Mouse (Mus musculus) heart, postnatal 10 days (tissue): ENCODE measurements at regions not wholly inside any gene's neighbourhood (a gene's known extent, or its start where the extent isn't known, plus 50 kb on each side); places are given as distances from the start of the nearest gene placed in this dataset.
"Not testable (repeated sequence)": the region's sequence is repeated elsewhere in the genome, so short reads cannot be mapped to it uniquely, and the experiment has no call there.

Experiments used
- DNase-seq, 2 experiments: peaks; one replicate each; pipeline ENCODE4 v3.0.0; 2021
- intact Hi-C: fragments of 180-260 bp; cut with DNase I; formaldehyde crosslinking; loops from one replicate; pipeline ENCODE4 v1.15.1; 2025

- intact Hi-C loops, DNase-seq: not testable (repeated sequence)
These were observed 820.9 kb downstream of the Kcnt2 start for GRCm38 (mm10) chr1:141066830-141067229.

GRCm38 (mm10) chr1:141097575-141097974 is 851.6 kb downstream of the Kcnt2 start:
- DNase-seq: no peak
- intact Hi-C loops: no loop called here

DNA sequence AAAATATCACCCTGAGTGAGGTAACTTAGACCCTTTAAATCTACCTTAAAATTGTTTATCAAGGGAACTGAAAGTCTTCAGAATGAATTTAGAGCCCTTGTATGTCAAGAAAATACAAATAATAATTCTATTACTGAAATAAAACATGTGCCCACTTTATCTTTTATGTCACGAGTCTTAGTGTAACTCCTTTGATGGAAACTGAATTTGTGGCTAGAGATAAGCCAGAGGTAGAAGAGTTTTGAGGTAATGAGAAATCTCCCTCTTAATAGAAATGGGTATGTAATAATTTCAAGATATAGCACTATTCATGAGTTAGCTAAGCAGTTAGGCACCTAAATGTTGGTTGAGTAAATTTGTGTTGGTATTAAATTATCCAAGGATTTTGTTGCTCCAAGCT is 856.6 kb downstream of the Kcnt2 start:
- intact Hi-C loops: no loop called here
- no peak for DNase-seq

DNA sequence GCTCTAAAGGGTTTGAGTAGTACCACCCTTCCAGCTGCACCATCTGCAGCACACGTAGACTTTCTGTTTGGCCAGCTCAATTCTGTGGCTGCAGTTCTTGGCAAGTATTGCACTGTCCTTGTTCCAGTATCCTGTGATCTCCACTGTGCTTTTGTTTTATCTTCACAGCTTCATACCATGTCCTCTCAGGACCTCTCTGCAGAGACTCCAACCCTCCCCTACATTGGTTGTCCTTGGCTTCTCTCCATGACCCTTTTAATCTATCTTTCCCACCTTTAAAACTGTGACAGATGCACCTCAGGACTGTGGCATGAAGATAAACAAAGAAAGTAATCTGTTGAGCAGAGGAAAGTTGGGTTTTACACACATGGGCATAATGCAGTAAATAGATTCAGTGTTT is 858.1 kb downstream of the Kcnt2 start:
- intact Hi-C loops: no loop called here
- DNase-seq: peak in 1 of 2 experiments; percentile 1

DNA sequence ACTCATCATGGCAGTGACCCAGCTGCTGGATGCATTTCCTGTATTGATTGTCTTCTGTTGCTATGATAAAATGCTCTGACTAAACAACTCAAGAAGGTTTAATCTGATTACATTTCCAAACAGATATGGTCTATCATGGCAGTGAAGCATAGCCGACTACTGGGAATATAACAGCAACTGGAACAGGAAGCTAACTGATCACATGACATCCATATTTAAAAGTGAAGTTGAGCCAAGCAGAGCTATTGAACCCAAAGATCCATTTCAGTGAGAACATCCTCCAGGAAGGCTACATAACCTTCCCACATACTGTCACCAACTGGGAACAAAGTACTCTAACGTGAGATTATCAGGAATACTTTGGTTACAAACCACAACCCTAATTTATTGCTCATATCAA is 858.7 kb downstream of the Kcnt2 start:
- DNase-seq: no peak
- intact Hi-C loops: no loop called here

- no peak for DNase-seq
- intact Hi-C loops: no loop called here
These were observed 891.0 kb downstream of the Kcnt2 start for GRCm38 (mm10) chr1:141136771-141137541.

- intact Hi-C loops, DNase-seq: not testable (repeated sequence)
These were observed 894.2 kb downstream of the Kcnt2 start for GRCm38 (mm10) chr1:141140157-141140556.

GRCm38 (mm10) chr1:141145759-141146158 is 899.8 kb downstream of the Kcnt2 start:
- intact Hi-C loops: no loop called here
- no peak for DNase-seq

DNA sequence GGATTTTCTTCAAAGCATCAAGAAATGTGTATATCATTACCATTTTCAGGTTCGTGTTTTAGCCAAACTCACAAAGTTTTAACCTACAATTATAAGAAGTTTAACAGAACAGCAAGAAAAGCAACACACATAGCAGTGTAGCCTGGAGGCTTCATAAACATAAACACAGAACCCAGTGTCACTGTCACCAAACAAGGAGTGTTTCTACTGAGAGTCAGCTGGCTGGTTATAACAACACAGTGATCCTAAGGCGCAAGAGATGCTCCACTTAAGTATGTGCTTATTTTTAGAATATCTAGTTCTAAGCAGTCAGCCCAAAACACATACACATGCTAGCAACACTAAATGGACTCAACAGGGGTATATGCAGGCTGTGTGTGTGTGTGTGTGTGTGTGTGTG is 903.9 kb downstream of the Kcnt2 start:
- intact Hi-C loops: no loop called here
- DNase-seq: no peak

GRCm38 (mm10) chr1:141154572-141154971 is 908.6 kb downstream of the Kcnt2 start:
- intact Hi-C loops: no loop called here
- no peak for DNase-seq

DNA sequence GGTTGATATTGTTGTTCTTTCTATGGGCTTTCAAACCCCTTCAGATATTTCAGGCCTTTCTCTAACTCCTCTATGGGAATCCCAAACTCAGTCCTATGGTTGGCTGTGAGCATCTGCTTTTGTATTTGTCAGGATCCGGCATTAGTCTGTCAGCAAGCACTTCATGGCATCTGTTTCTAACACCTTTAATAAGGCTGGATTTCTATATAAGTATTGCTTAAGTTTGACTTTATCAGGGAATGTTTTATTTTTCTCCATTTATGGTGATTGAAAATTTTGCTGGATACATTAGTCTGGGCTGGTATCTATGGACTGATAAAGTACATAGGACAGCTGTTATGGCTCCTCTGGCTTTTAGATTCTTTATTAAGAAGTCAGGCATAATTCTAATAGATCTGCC is 915.8 kb downstream of the Kcnt2 start:
- DNase-seq: no peak
- intact Hi-C loops: no loop called here
